Mouse (Mus musculus): Measurements from ENCODE around the gene Sap30. TPM values are rescaled to one million over a fixed set of nuclear protein-coding genes. Genes with fewer than 3 reads are reported as not detected.
"Not testable (repeated sequence)": the region's sequence is repeated elsewhere in the genome, so short reads cannot be mapped to it uniquely, and the experiment has no call there.

Gene Sap30
- polyA plus RNA-seq, 1 experiment from 2014 or later, result 32.3 TPM

DNA sequence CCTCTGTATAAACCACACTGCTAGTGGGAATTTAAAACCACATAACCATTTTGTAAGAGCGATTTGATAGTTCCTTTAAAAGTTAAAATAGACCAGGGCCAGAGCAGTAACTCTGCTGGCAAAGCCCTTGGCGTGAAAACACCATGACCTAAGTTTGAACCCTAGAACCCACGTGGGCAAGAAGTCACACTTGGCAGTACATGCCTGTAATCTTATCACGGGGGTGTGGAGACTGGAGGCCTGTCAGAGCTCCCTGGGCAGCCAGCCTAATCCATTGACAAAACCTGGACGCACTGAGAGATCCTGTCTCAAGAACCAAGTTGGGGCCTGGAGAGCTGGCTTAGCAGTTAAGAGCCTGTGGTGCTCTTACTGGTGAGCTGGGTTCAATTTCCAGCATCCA is 19.0 kb downstream of the Sap30 start:
- no peak for DNase-seq (ENCODE audit: low read depth, low spot score)
- no peaks in the 10 kb centered on the region for H3K27me3 ChIP-seq
- ATAC-seq, result no peak
- ChIA-PET CTCF (interaction anchor here (1.3 kb wide), 1 partner anchor 16 kb away, joined by 3 read pairs; no protein-coding TSS in a partner anchor), POLR2A (interaction anchor here (0.7 kb wide), 1 partner anchor 9 kb away, joined by 3 read pairs; no protein-coding TSS in a partner anchor)
- no peak for TF ChIP-seq CTCF (IDR thresholded peaks at IDR 0.05)
- in situ Hi-C loops (cut with MboI; ENCODE audit: low pct_unique_long_range_greater_than_20kb), result no loop called here

DNA sequence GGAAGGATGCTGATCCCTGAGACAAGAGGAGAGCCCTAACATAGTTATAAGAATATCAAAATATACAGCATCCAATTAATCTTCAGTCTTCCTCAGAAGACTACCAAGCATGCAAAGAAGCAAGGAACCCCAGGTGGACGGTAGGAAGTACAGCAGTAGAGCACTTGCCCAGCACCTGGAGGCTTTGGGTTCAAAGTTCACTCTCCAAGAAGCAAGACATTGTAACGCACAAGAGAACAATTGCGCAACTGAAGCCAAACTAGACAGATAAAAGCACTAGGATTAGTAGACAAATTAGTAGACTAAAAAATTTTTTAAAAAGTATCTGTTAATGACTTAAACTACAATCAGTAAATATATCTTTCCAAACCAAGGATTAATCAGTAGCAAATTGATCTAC is 23.9 kb downstream of the Sap30 start:
- in situ Hi-C loops (cut with MboI; ENCODE audit: low pct_unique_long_range_greater_than_20kb), result no loop called here
- CTCF ChIA-PET, result no interaction called here
- POLR2A ChIA-PET, result no interaction called here
- no peaks in the 10 kb centered on the region for H3K27me3 ChIP-seq
- ATAC-seq (no peak), DNase-seq (ENCODE audit: low read depth, low spot score) (no peak)
- no peak for TF ChIP-seq CTCF (IDR thresholded peaks at IDR 0.05)

DNA sequence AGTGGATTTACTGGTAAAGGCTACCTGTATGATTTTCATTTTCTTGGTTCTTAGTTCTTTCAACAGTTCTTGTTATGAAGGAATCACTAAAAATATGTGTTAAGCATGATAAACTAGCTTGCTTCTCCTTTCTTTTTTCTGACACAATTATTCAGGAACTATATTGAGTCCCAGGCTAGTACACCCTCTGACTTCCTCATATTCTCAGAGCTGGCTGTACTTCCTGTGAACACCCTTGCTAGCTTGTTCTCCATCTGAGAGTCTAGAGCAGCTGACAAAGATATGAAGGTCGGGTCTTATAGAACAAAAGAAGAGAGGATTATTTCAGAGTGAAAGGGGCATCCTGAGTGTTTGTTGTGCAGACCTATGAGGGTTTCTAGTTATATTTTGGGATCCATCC is 24.8 kb downstream of the Sap30 start:
- DNase-seq (ENCODE audit: low read depth, low spot score) (no peak), ATAC-seq (no peak)
- TF ChIP-seq CTCF (IDR thresholded peaks at IDR 0.05), result no peak
- H3K27me3 ChIP-seq, result no peaks in the 10 kb centered on the region
- in situ Hi-C loops (cut with MboI; ENCODE audit: low pct_unique_long_range_greater_than_20kb), result no loop called here
- ChIA-PET POLR2A (no interaction called here), CTCF (interaction anchor here (0.7 kb wide), 1 partner anchor 15 kb away, joined by 3 read pairs; no protein-coding TSS in a partner anchor)

- POLR2A ChIA-PET, result no interaction called here
- CTCF ChIA-PET, result no interaction called here
- ATAC-seq (no peak), DNase-seq (ENCODE audit: low read depth, low spot score) (no peak)
- no peak for TF ChIP-seq CTCF (IDR thresholded peaks at IDR 0.05)
- no peaks in the 10 kb centered on the region for H3K27me3 ChIP-seq
- in situ Hi-C loops (cut with MboI; ENCODE audit: low pct_unique_long_range_greater_than_20kb), result no loop called here
Observed at GRCm38 (mm10) chr8:57457942-57458341, 29.7 kb downstream of the Sap30 start.

GRCm38 (mm10) chr8:57457152-57457551 is 30.5 kb downstream of the Sap30 start:
- TF ChIP-seq CTCF (IDR thresholded peaks at IDR 0.05), result no peak
- ChIA-PET POLR2A (no interaction called here), CTCF (no interaction called here)
- in situ Hi-C loops (cut with MboI; ENCODE audit: low pct_unique_long_range_greater_than_20kb), result no loop called here
- ATAC-seq (no peak), DNase-seq (ENCODE audit: low read depth, low spot score) (no peak)
- no peaks in the 10 kb centered on the region for H3K27me3 ChIP-seq

- H3K27me3 ChIP-seq, result no peaks in the 10 kb centered on the region
- ATAC-seq (no peak), DNase-seq (ENCODE audit: low read depth, low spot score) (no peak)
- TF ChIP-seq CTCF (IDR thresholded peaks at IDR 0.05), result no peak
- CTCF ChIA-PET, result no interaction called here
- POLR2A ChIA-PET, result no interaction called here
- in situ Hi-C loops (cut with MboI; ENCODE audit: low pct_unique_long_range_greater_than_20kb), result no loop called here
Observed at GRCm38 (mm10) chr8:57455765-57456164, 31.9 kb downstream of the Sap30 start, which contains the start of gene Scrg1. Scrg1 (plus strand) TSS chr8:57455923.

DNA sequence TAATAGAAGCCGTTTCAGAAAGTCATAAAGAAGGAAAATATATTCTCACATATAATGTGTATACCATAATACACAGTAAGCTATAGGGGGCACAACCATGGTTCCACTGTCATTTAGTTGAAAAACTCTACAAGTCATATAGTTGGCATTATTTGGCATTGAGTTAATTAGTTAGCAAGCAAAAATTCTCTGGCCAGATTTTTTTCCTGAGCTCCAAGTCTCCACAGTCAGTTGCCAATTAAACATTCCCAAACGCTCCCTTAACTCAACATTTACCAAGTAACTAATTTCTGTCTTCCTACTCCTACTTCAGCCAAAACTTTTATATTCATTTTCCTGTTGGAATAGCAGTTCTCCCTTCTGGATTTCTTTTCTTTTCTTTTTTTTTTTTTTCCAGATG is 34.3 kb downstream of the Sap30 start:
- DNase-seq (ENCODE audit: low read depth, low spot score) (no peak), ATAC-seq (no peak)
- ChIA-PET POLR2A (interaction anchor here (0.6 kb wide), 1 partner anchor 66 kb away, joined by 8 read pairs; no protein-coding TSS in a partner anchor), CTCF (no interaction called here)
- H3K27me3 ChIP-seq, result no peaks in the 10 kb centered on the region
- TF ChIP-seq CTCF (IDR thresholded peaks at IDR 0.05), result no peak
- in situ Hi-C loops (cut with MboI; ENCODE audit: low pct_unique_long_range_greater_than_20kb), result no loop called here

GRCm38 (mm10) chr8:57451896-57452295 is 35.8 kb downstream of the Sap30 start:
- in situ Hi-C loops (cut with MboI; ENCODE audit: low pct_unique_long_range_greater_than_20kb), result no loop called here
- DNase-seq (ENCODE audit: low read depth, low spot score), result no peak
- POLR2A ChIA-PET, result no interaction called here
- CTCF ChIA-PET, result no interaction called here
- H3K27me3 ChIP-seq, result no peaks in the 10 kb centered on the region
- no peak for TF ChIP-seq CTCF (IDR thresholded peaks at IDR 0.05)
- ATAC-seq, result no peak

GRCm38 (mm10) chr8:57450726-57451125 is 36.9 kb downstream of the Sap30 start:
- ChIA-PET CTCF (no interaction called here), POLR2A (no interaction called here)
- in situ Hi-C loops (cut with MboI; ENCODE audit: low pct_unique_long_range_greater_than_20kb), result no loop called here
- TF ChIP-seq CTCF (IDR thresholded peaks at IDR 0.05), result no peak
- DNase-seq (ENCODE audit: low read depth, low spot score) (no peak), ATAC-seq (no peak)
- H3K27me3 ChIP-seq, result no peaks in the 10 kb centered on the region

GRCm38 (mm10) chr8:57445901-57446300 is 41.8 kb downstream of the Sap30 start:
- in situ Hi-C loops (cut with MboI; ENCODE audit: low pct_unique_long_range_greater_than_20kb); POLR2A ChIA-PET; H3K27me3 ChIP-seq; DNase-seq (ENCODE audit: low read depth, low spot score); ATAC-seq: not testable (repeated sequence)
- CTCF ChIA-PET, result interaction anchor here (1.4 kb wide), 1 partner anchor 29 kb away, joined by 3 read pairs; no protein-coding TSS in a partner anchor

GRCm38 (mm10) chr8:57443289-57443688 is 44.4 kb downstream of the Sap30 start:
- DNase-seq (ENCODE audit: low read depth, low spot score) (no peak), ATAC-seq (no peak)
- in situ Hi-C loops (cut with MboI; ENCODE audit: low pct_unique_long_range_greater_than_20kb), result no loop called here
- POLR2A ChIA-PET, result no interaction called here
- CTCF ChIA-PET, result no interaction called here
- TF ChIP-seq CTCF (IDR thresholded peaks at IDR 0.05), result no peak
- H3K27me3 ChIP-seq, result no peaks in the 10 kb centered on the region

GRCm38 (mm10) chr8:57441556-57441955 is 46.1 kb downstream of the Sap30 start:
- in situ Hi-C loops (cut with MboI; ENCODE audit: low pct_unique_long_range_greater_than_20kb), result no loop called here
- no peaks in the 10 kb centered on the region for H3K27me3 ChIP-seq
- ChIA-PET POLR2A (no interaction called here), CTCF (no interaction called here)
- no peak for DNase-seq (ENCODE audit: low read depth, low spot score)
- TF ChIP-seq CTCF (IDR thresholded peaks at IDR 0.05), result no peak
- ATAC-seq, result no peak

Data from Patski (cell line).